Mouse (Mus musculus) adrenal gland, adult 8-10 months (tissue): ENCODE measurements around the gene Atp11a. TPM values are rescaled to one million over a fixed set of nuclear protein-coding genes. Genes with fewer than 3 reads are reported as not detected.

Source experiments
- DNase-seq: peaks from one replicate; pipeline ENCODE4 v3.0.0; 2022
- total RNA-seq, 4 experiments: library from RNA; stranded (reverse); gene quantifications; 2 replicates each; pipeline ENCODE4 v1.2.4; 2022

The Atp11a gene
- total RNA-seq, 4 experiments from 2014 or later, result 139 to 237 (median 193) TPM

DNA sequence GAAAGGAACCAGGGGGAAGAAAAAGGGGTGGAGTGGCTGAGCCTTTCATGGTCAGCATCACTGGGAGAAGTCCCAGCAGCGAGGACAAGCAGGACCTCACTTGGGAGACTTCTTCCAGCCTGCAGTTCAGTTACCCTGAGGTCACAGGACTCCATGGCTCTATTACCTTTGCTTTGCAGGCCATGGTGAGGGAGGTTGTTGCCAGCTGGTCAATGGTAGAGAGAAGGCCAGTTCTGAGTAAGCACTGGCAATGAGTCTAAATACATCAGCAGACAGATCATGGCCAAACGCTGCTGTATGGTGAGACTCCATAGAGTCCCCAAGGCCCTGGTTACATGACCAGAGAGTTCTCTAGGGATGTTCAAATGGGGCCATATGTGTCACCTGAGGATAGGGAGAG, 15.5 kb downstream of the Atp11a start:
- peak; percentile 35 for DNase-seq

DNA sequence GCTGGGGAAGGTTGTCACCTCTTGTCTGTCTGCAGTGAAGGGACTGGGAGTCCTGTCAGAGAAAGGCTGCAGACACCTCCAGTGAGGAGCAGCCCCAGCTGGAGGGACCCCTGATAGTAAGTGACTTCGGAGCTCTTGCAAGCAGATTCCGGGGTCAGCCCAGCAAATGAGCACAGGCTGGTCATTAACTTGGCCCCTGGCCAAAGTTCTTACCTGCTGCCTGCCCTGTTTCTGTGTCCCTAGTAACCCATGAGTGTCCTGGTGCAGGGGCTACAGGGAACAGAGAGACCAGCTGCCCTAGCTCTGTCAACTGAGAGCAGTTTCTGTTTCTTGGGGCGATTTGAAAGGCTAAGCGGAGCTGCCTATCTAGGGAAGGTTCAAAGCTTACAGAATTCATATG, 17.1 kb downstream of the Atp11a start:
- no peak for DNase-seq

DNA sequence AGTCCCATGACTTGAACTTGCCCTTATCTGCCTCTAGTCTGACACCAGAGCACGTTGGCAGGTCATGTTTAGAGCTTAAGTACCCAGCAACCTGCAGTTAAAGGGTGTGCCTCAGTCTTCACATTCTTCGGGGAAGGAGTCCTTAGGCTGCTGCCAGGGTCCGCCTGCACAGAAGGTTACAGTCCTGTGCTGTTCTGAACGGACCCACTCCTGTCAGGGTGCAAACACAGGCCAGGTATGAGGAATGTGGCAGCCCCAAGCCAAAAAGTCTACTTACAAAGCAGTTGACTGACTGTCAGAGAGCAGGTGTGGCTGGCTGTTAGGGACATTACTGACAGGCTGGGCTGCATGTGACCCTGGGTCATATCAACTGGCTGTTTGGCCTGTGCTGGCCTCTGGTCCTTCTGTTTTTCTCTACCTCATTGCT, 18.1 kb downstream of the Atp11a start:
- DNase-seq, result no peak

DNA sequence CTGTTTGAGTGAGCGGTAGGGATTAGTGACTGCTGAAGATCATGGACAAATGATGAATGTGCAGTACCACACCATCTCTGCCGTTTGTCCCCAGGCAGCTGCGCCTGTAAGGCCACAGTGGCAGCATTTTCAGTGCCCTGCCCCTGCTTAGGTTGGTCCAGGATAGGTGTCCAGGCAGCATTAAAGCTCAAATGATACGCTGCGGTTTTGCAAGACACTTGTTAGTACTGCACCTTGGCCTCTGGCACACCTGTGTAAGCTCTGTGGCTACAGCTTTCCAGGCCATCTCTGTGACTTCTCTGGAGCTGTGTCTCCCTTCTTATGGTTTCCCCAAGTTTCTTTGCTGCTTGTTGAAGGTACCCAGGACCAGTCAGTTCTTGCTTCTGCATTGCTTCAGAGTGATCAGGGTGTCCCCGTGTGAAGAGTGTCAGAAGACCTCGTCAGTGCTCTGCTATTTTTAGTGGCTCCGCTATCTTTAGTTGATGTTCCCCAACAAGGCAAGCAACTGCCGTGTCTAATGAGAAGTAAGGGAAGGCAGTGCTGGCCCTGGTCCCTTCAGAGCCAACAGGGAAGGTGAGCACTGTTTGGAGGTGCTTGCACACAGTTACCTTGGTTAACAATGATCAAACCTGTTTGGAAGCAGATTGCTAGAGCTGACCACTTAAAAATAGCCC, 18.6 kb downstream of the Atp11a start:
- DNase-seq, result no peak

GRCm38 (mm10) chr8:12776166-12776565, 19.4 kb downstream of the Atp11a start:
- DNase-seq, result no peak

DNA sequence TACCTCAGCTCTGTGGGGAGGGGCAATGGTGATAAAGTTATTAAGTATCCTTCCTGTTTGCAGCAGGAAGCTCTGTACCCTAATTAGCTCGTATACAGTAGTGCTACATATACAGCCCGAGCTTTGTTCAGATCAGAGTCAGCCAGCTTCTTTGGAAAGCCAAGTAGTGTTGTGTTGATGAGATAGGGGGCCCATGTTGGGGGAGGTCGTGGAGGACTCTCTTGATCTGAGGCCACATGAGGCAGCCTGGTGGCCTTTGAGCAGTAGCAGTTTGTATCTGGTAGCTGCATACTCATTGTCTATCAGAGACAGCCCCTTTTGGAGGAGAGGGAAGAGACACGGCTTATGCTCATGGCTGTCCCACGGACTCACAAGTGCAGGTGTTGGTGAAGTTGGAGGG, 20.4 kb downstream of the Atp11a start:
- DNase-seq, result no peak

GRCm38 (mm10) chr8:12779541-12779940, 22.7 kb downstream of the Atp11a start:
- DNase-seq, result peak; percentile 73

DNA sequence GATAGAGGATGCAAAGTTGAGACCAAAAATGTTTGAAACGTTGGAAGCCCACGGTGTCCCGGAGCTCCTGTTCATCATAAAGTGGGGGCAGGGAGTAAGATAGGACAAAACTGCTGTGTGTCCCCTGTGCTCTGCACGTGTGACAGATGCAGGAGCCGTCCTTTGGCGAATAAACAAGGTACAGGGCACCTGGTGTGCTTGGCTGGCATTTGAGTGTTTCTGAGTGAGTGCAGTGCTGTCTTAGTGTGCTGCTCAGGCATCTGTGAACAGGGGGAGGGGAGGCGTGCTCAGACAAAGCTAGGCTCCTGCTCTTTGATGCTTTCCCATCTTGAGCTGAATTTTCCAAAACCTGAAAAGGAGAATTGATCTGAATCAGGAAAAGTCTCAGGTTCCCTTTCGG, 28.7 kb downstream of the Atp11a start:
- no peak for DNase-seq

DNA sequence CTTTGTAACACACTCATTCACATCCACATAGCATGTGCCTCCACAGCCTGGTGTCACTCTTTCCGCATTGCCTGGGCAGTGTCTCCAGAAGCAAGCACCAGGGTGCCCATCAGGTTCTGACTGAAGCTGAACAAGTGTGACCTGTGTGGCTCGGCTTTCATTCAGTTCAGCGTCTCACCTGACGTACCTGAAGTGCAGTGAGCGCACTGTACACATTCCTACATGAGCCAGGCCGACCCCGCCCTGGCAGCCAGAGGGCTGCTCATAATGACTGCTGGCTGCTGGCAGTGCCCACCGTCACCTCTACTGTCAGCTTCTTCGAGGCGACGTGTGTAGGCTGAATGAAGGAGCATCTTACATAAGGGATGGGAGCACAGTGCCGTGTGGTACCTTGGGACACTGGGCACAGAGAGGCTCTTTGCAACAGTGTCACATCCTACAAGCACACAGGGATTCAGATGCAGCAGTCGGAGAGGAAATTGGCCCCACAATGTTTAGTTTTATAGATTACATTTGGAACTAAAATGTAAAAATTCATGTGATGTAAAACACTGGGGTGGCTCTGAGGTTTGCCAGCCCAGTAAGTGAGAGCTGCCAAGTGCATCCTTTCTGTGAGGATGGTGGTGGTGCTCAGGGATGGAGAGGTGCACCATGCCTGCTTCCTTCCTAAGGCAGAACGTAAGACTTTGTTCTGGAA, 29.6 kb downstream of the Atp11a start:
- no peak for DNase-seq

DNA sequence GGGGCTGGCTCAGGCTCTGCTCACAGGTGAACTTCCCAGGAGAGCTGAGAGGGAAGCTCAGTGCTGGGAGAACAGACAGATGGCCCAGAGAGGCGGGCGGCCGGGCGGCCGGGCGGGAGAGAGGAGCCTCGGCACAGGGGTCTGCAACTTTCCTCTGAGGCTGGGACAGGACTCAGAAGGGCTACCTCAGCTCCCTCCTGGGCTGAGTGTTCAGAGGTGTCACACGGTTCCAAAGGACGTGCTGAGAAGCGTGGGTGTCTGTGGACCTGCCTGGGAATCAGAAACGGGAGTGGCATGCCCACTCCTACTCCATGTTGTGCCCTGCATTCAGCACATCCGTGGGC, 30.1 kb downstream of the Atp11a start:
- no peak for DNase-seq

DNA sequence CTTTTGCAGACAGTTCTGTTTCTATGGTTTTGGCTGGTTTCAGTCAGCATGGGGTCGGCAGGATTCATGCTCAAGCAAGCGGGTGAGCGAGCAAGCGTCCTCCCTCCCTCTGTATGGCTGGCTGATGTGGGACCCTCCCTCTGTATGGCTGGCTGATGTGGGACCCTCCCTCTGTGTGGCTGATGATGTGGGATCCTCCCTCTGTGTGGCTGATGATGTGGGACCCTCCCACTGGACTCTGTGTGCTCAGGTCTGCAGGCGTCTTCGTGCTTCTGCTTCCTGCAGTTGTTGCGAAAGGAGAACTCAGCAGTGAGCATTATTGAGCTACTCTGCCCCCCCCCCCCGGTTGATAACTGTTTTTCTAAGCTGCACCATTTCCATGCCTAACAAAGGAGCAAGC, 30.6 kb downstream of the Atp11a start:
- DNase-seq, result no peak

DNA sequence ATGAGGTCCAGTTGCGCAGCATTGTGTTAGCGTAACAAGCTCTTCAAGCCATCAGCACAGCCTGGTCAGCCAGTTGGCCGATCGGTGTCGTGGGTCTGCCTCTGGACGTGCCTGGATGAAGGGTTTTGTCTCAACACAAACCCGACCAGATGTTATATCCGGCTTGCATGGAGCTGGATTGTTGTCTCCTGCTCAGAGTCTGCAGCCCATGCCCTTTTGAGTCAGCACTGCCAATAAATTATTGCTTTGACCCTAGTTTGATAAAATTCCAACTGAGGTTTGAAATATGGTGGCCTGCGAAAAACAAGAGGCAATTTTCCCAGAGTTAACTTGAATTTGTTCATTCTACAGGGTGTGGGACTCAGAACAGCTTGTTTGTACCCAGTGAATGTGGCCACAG, 31.9 kb downstream of the Atp11a start:
- DNase-seq, result no peak

- DNase-seq, result no peak
These were observed 38.3 kb downstream of the Atp11a start for GRCm38 (mm10) chr8:12795011-12795671.

DNA sequence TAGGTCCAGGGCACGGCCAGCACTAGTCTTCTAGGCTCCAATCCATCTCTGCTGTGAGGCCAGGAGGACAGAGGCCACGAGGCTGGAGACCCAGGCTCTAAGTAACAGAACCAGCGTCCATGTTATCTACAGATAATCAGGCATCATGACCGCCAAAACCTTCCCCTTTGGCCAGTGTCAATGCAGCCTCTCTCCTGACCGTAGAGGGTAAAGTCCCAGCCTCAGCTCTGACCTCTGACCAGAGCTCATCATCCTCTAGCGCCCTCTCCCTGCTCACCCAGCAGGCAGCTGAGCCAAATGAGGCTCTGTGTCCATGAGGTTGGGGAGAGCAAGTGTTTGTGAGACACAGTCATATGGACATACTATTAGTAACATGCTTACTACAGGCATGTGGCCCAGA, 42.3 kb downstream of the Atp11a start:
- no peak for DNase-seq

DNA sequence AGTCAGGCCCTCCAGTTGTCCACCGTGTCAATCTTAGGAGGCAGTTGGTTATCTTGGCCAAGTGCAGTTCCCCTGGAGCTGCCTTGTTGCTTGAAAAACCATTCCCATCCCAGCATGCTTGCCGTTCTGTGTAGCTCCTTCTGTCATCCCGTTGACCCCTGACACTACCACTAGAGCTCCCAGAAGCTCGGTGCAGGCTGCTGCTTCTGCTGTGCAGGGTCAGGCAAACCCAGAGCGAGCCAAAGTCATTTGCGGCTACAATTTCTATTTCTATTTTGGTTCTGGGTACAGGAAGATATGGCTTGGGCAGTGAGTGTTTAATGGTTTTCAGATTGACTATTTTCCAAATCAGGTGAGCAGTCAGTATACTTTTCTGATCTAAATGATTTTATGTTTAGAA, 43.0 kb downstream of the Atp11a start:
- no peak for DNase-seq

DNA sequence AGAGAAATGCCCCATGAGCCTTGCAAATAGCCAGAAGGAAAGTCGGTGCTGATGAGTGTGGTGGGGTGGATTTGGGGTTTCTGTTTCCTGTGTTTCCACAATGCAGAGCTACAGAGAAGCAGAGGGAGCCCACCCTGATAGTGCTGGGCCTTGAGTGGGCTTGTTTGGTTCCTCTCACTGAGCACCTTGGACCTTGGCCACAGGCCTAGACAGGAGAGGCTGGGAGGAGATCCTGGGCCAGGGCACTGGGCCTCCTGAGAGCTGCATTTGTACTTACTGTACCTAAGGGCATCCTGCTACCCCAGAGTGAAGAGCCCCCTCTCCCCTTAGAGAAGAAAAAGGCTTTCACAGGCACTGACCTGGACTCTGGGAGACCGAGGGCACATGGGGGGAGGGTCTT, 43.4 kb downstream of the Atp11a start:
- no peak for DNase-seq

- DNase-seq, result no peak
These were observed 44.8 kb downstream of the Atp11a start for GRCm38 (mm10) chr8:12801586-12801985.

GRCm38 (mm10) chr8:12803121-12803520, 46.3 kb downstream of the Atp11a start:
- DNase-seq, result no peak

DNA sequence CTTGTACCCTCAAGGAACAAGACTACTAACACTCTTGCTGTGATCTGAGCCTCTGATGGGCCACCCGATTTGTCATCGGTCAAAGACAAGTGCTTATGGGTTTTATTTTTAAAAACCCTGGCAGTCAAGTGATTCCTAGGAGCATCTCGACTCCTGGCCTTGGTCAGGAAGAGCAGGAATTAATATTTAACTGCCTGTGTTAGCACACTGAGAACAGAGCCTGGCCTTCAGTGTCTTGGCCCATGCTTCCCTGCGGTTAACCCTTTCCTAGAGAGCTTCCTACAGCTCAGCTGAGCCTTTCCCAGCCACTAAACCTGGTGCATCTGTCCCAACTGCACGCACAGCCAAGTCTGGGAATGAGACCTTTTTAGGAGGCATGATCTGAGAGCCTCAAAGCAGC, 48.1 kb downstream of the Atp11a start:
- DNase-seq, result no peak

- DNase-seq, result no peak
These were observed 48.8 kb downstream of the Atp11a start for GRCm38 (mm10) chr8:12805569-12805968.

GRCm38 (mm10) chr8:12808018-12808417, 51.2 kb downstream of the Atp11a start:
- no peak for DNase-seq

- no peak for DNase-seq
These were observed 52.7 kb downstream of the Atp11a start for GRCm38 (mm10) chr8:12809516-12809915.

DNA sequence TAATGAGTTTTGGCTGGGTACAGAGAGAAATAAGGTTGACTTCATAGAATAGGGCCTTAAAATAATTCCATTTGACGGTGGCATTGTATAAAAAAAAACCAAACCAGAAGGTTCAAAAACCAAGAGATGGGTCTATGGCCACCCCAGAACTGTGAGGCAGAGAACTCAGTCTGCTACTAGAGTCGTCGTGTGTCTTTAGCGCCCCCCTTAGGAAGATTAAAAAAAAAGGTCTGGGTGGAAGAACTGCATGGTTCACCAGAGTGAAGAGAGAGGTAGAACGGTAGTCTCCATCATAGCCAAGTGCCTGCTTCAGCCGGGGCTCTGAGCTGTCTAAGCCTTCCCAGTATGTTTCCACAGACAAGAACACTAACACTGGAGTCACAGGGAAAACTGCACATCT, 54.4 kb downstream of the Atp11a start:
- no peak for DNase-seq

DNA sequence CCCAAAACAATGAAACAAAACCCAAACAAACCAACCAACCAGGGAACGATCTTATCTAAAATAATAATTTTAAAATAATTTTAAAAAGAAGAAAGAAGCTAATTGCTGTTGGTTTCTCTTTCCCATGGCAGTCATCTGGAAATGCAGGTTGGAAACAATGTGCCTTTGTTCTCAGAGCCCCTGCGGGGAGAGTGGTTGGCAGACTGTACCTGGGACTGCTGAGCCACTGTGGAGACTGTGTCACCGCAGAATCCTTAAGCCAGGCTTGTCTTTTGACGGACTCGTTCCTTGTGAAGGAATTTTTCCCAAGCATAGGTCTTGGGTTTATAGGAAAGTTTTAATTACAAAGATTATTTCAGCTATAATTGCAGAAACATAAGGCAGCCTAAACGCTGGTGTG, 59.6 kb downstream of the Atp11a start:
- no peak for DNase-seq
